Mouse (Mus musculus): ENCODE measurements around the gene Tmem40.

Gene Tmem40

DNA sequence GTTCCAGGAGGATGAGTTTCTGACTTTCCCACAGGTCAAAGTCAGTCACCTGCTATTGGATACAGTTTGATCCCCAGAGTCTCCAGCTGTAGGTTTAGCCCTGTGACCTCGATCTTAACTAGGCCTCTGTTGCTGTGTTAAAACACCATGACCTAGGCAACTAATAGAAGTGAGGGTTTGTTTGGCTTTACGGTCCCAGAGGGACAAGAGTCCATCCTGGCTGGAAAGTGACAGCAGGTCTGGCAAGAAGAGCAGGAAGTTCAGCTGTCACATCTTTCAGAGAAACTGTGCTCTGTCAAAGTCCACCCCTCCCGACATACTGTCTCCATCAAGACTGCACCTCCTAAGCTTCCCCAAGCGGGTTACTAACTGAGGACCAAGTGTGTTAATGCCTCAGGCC, 8.6 kb upstream of the Tmem40 start:
- DNase-seq (ENCODE audit: extremely low read depth, insufficient read length, low spot score): no peak

DNA sequence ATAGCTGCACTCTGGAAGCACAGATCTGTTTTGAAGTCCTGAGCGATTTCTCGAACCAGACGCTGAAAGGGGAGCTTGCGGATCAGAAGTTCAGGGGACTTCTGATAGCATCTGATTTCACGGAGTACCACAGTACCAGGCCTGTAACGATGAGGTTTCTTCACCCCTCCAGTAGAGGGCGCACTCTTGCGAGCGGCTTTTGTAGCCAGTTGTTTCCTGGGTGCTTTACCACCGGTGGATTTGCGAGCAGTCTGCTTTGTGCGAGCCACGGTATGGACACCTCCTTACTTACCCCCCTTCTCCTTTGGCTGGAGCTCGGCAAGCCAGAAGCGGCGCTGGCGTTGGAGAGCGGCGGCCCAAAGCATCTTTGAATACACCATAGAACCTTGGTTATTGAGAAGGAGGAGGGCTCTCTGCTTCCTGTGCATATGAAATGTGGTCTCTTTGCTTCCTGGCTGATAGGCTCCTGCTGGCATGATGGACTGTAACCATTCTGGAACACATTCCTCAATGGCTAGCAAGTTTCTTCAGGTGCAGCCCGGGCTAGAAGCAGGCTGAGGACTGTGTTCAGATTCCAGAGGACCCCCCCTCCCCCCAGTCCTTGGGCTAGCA, 8.0 kb upstream of the Tmem40 start:
- no peak for DNase-seq (ENCODE audit: extremely low read depth, insufficient read length, low spot score)

DNA sequence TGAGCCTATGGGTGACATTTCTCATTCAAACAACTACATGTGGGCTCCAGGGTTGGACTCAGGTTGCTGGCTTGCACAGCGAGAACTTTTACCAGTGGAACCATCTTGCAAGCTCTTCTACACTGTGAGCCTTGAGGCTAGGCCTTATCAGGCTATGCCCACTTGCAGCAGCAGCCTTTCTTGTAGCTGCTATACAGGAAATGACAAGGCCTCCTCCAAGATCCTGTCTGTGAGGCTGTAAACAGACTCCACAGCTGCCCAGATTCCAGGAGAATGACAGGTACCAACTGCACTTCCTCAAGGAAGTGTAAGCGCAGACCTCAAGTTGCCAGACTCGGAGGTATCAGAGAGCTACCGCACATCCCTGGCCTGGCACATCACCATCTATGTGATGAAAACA, 6.0 kb upstream of the Tmem40 start:
- no peak for DNase-seq (ENCODE audit: extremely low read depth, insufficient read length, low spot score)

DNA sequence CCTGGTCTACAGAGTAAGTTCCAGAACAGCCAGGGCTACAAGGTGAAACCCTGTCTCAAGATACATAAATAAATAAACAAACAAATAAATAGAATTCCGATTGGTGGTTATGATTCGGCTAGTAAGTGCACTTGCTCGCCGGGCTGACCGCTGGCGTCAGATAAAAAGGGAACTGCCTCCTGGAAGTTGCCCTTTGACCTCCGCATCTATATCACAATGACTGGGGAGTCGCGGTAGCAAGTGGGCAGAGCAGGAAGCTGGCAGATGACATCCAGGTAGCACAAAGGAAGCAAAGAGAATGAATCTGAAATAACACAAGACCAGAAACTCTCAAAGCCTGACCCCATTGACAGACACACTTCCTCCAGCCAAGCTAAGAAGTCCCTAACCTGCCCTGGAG, 5.1 kb upstream of the Tmem40 start:
- DNase-seq (ENCODE audit: extremely low read depth, insufficient read length, low spot score): no peak

DNA sequence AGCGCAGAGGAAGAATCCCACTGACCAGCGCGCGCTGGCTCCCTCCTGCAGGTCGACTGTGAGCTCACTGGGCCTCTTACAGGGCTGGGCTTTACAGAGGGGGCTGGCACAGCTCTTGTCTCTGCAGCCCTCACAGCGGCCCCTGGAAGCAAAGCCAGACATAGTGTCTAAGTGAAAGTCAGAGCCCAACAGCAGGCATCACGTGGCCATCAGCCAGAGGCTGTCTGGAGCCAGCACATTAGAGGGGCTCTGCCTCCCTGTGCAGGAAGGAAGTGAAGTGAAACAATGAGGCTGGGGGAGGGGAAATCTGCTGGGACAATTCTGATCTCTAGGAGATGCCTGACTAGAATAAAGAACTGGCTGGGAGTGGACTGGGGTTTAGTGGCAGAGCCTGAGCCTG, 2.0 kb upstream of the Tmem40 start:
- DNase-seq (ENCODE audit: extremely low read depth, insufficient read length, low spot score): no peak

DNA sequence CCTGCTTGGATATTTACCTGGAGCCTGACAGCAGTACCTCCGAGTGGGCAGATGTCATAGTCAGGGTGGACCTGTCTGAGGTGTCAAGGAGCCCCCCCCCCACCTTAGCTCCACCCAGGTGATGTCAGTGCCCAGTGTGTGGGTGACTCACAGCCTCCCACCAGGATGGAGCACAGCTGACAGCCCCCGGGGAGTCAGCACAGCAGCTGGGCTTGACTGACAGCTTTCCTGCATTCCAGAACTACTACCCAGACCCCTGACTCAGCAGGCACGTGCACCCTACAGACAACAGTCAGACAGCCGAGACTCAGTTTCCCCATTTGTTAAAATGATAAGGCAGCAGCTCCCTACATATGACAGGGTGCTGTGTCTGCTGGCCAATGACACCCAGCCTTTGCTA, 1.2 kb downstream of the Tmem40 start:
- DNase-seq (ENCODE audit: extremely low read depth, insufficient read length, low spot score): peak; percentile 25

DNA sequence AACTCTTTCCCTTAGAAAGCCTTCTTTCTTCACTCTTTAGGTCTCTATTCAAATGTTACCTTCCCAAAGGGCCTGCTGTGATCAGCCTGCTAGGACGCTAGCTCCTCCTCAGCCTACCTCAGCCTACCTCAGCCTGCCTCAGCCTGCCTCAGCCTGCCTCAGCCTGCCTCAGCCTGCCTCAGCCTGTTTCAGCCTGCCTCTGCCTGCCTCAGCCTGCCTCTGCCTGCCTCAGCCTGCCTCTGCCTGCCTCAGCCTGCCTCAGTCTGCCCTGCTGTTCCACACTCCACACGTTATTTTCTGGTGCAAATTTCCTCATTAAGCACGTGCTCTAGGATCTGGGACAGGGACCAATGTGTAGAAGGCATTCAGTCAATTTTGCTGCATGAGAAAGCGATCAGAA, 2.1 kb downstream of the Tmem40 start:
- no peak for DNase-seq (ENCODE audit: extremely low read depth, insufficient read length, low spot score)

DNA sequence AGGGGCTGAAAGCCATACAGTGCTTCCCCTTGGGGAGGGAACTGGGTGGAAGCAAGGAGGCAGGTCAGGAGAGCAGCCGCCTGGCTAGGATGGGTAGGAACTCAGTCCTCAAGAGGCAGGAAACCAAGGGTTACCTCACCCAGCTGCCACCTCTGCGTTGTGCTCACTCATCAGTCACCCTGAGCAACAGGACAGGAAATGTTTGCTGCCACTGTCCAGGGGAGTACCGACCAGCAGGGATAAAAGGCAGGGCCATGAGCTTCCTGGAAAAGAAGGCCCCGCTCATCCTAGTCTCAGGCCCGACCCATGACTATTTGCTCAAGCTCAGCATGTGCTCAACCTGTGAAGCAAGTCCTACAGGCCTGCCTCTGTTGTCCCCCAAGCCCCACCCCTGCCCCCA, 2.7 kb downstream of the Tmem40 start:
- DNase-seq (ENCODE audit: extremely low read depth, insufficient read length, low spot score): no peak

DNA sequence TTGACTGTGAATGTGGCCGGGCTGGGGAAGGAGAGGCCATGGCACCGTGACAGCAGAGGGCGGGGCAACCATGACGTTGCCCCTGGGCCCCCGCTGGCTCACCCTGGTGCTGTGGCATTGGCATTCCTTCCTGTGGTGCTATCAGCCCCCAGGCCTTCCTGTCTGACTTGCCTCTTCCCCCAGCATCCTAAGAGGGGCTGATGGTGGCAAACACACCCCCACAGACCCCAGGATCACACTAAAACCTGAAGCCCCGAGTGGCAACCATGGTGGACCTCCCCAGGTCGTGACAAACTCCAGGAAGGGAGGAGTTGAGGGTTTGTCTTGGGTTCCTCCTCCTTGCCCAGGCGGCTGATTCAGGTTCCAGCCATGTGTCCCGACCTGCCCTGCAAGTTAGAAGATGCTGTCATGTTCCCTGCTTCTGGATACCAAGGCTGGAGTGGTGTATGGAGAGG, 3.2 kb downstream of the Tmem40 start:
- peak; percentile 42 for DNase-seq (ENCODE audit: extremely low read depth, insufficient read length, low spot score)

DNA sequence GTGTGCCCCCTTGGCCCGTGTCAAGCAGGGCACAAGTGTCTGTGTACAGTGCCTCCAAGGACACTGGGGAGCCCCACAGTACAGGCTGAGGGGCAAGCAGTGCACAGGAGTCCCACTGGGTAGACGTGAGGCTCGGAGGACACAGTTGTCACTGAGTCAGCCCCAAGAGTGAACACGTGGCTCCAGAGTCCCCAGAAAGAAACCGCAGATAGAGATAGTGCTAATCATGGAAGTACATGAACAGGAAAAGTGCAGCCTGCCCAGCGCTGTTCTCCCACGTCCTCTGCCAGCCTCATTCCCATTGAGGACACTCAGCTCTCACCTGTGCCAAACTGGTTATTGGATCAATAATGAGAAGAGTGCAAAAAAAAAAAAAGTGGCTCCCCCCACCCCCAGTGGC, 6.7 kb downstream of the Tmem40 start:
- DNase-seq (ENCODE audit: extremely low read depth, insufficient read length, low spot score): no peak

DNA sequence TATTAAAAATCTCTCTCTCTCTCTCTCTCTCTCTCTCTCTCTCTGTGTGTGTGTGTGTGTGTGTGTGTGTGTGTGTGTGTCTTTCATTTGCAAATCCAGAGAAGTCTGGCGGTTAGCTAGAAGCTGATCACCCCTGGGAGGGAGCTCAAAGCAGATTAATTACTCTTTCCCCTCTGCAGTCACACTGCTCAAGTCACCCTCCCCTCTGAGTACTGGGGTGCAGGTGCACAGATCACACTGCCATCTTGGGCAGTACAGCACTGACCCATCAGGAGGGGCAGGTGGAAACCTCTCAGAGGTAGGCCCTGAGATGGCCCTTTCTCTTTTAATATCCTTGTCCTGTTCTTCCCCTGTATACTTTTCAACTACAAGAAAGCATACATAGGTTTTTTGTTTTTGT, 15.9 kb downstream of the Tmem40 start:
- no peak for DNase-seq (ENCODE audit: extremely low read depth, insufficient read length, low spot score)

DNA sequence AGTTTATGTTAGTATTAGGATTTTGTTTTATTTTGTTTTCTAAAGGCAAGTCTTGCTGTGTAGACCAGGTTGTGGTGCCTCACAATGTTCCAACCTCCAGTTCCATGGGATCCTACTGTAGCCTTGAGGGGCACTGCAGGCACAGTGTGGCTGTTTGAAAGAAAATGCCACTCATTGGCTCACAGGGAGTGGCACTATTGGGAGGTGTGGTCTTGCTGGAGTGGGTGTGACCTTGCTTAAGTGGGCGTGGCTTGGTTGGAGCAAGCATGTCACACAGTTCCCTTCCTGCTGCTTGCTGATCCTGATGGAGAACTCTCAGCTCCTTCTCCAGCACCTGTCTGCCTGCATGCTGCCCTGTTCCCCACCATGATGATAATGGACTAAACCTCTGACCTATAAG, 18.6 kb downstream of the Tmem40 start:
- DNase-seq (ENCODE audit: extremely low read depth, insufficient read length, low spot score): peak; percentile 62

DNA sequence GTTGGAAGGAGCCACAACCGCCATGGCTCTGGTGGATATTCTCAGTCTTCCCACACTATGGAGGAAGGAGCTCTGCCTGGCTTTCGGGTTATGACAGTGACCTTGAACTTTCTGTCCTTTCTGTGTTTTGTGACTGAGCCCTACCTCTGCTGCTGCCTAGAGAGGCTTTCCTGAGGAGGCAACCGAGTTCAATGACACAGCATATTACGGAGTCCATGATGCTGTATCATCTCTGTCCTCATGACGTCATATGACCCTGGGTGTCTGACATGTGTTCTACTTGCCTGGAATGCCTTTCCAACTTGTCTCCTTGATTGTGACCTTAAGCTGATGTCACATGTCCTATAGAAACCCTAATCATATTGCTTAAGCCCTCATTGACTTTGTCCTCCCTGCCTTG, 23.2 kb downstream of the Tmem40 start:
- no peak for DNase-seq (ENCODE audit: extremely low read depth, insufficient read length, low spot score)

DNA sequence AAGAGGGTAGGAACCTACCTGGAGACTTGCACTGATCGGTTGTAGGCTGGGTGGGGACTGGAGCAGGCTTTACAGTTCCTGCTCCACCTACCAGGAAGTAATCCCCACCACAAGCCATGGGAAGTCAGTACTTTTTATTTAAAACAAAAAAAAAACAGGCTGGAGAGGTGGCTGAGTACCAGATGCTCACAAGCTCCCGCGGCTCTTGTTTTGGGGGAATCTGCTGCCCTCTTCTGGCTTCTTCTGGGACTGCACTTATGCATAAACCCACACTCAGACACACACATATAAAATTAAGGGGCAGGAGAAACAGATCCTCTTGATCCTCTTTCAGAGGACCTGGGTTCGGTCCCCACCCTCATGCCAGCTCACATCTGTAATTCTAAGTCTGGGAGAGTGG, 27.3 kb downstream of the Tmem40 start:
- peak; percentile 35 for DNase-seq (ENCODE audit: extremely low read depth, insufficient read length, low spot score)

DNA sequence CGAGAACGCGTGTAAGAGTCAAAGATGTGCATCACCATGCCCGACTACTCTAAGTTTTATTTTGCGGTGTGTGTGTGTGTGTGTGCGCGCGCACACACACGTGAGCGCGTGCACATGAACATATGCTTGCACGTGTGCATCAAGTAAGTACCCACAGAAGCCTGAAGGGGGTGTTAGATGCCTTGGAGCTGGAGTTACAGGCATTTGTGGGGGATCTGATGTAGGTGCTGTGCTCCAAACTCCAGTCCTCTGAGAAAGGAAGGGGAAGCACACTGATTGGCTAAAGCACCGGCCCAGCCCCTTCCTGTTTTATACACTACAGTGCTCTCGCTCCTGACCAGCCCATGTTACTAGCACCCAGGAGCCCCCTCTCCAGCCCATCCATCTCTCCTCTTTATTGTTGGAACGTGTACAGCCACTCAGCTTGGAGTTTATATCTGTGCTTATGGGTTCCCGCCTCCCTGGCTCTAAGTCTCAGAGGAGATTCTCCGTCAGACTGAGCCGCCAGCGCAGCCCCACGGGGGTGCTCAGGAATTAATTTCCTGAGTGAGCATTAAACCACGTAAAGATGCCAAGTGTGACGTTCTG, 29.8 kb downstream of the Tmem40 start:
- no peak for DNase-seq (ENCODE audit: extremely low read depth, insufficient read length, low spot score)

DNA sequence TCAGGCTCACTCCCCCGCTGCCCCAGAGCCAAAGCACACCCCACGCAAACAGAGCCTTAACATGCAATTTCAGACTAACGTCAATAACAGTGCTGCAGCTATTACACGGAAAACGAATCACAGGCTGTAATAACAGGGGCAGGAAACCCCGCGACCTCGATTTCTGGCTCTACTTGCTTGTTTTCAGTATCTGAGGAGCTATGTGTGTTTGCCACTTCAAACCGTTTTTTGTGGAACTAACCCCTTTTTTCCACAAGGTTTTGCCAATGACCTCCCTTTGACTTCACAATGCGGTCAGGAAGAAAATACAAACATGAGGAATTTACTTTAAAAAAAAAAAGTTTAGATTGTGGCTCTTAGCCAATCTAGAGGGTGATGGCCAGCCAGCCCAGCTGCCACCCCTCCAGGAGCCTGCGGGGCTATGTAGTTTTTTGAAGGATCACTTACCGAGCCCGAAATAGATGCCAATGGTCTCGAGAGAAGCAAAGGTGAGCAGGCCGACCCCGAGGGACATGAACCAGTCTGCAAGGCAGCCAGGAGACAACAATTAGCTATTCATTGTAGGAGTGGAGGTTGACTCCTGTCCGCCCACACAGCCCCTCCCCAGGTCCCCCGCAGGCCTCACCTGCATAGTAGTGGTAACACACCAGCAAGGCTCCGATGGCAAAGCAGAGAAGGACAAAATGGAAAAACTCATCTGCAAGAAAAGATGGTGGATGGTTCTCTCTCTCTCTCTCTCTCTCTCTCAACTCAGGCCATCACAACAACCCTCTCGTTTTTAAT, 31.5 kb downstream of the Tmem40 start:
- no peak for DNase-seq (ENCODE audit: extremely low read depth, insufficient read length, low spot score)

DNA sequence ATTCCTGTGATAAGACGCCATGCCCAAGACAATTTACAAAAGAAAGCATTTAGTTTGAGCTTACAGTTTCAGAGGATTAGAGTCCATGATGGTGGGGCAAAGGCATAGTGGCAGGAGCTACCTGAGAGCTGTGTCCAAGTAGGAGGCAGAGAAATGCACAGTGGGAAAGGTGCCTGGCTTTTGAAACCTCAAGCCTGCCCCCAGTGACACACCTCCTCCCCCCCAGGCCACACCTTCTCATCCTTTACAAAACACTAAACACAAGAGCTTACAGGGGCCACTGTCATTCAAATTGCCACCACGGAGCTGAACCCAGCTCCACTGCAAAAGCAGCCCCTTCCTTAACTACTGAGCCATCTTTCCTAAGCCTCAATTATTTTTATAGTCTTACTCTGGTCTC, 34.6 kb downstream of the Tmem40 start:
- DNase-seq (ENCODE audit: extremely low read depth, insufficient read length, low spot score): no peak

DNA sequence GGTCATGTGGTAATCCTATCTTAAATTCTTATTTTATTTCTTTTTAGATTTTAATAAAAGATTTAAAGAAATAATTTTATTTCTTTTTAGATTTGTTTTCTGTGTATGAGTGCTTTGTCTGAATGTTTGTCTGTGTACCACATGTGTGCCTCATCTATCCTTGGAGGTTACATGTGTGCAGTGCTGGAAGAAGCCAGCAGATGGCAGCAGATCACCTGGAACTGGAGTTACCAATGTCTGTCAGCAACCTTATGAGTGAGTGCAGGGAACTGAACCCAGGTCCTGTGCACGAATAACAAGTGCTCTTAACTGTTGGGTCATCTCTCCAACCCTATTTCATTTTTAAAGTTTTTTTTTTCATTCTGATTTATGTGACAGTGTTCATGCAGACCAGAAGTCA, 35.1 kb downstream of the Tmem40 start:
- DNase-seq (ENCODE audit: extremely low read depth, insufficient read length, low spot score): no peak

DNA sequence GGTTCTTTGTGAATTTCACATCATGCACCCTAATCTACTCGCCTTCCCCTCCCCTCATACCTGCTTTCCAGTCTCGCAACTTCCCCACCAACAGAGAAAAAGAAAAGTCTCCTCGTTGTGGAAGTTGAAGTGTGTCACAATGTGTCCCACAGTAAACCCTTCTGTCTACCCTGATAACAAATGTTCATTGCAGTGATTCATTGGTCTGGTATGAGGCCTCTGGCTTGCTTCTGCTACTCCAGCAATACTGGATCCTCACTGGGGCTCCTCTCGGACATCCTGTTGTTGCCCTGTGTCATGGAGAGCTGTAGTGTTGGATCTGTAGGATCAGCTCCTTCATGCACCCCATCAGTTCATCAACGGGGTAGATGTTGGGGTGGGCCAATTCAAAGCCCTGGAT, 40.0 kb downstream of the Tmem40 start:
- DNase-seq (ENCODE audit: extremely low read depth, insufficient read length, low spot score): no peak

DNA sequence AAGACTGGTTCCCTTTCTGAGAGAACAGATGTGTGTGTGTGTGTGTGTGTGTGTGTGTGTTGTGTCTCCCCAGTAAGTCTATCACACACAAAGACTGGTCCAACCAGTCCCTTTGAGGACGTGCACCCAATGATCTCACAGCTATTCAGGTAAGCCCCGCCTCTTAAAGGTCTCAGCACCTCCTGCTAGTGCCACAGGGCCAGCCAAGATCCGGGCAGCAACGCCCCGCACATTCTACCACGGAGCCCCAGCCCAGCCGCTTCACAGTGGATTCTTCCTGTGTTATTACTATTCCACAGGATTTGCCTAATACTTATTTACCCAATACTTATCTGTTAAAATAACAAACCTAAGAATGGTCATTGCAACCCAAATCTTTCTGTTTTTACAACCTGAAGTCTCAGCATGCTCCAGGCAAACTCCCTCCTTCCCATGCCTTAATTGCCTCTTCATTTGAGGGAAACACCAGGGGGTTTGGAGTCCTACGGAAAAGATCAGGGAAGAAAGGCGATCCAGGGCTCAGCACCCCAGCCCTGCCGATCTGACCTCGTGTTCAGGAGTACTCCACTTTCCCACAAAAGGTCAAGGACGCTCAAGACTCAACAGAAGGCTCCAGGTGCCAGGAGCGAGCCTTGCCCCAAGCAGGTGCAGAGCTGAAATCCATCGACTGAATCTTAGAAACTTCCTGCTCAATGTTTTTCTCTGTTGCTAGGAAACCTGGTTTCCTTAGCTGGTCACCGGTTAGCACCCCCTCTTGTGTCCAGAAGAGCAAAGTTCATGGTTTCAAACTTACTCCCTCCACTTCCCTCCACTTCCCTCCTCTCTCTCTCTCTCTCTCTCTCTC, 44.3 kb downstream of the Tmem40 start:
- peak; percentile 35 for DNase-seq (ENCODE audit: extremely low read depth, insufficient read length, low spot score)

DNA sequence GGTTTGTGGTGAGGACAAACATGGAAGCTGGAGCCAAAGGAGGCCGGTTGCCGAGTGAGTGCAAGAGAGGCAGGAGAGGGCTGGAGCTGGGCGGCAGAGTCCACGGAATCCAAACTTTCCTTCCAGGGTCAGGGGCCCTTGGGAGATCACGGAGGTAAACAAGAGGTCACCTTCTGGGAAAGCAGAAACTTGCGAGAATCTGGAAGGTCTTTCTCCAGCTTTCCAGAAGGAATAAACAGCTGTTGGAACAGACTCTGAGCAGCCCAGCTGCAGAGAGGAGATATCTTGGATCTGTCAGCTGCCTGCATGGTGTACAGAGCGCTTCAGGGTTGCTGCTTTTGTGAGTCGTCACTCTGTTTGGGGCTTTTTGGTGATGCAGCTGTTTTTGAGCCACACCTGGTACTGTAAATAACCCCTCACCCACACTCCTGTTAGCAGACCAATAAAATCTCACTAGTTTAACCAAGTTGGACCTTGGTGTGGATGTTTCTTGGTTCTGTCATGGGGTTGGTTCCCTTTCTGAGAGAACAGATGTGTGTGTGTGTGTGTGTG, 45.0 kb downstream of the Tmem40 start:
- DNase-seq (ENCODE audit: extremely low read depth, insufficient read length, low spot score): no peak
